Mouse (Mus musculus) forebrain, embryonic 15.5 days (tissue): Measurements from ENCODE around the gene Egfl7. TPM values are rescaled to one million over a fixed set of nuclear protein-coding genes. Genes with fewer than 3 reads are reported as not detected.

Experiments used
- ATAC-seq: fragments of 200-750 bp; cut with Nextera tagmentation; replicated peaks from 2 replicates; pipeline ENCODE4 v1.8.0; 2017; ENCODE audit warnings: mild to moderate bottlenecking, moderate TSS enrichment, moderate library complexity
- H3K27ac ChIP-seq: fragments of 300-500 bp; sonication (generic); replicated peaks from 2 replicates; pipeline ENCODE4 v1.5.1; 2015; ENCODE audit warnings: mild to moderate bottlenecking, inconsistent platforms
- H3K27me3 ChIP-seq: fragments of 300-500 bp; sonication (generic); 2 replicates; pipeline ENCODE4 v1.6.1; 2015; ENCODE audit warnings: inconsistent platforms
- H3K36me3 ChIP-seq: fragments of 300-500 bp; sonication (generic); 2 replicates; pipeline ENCODE4 v1.6.1; 2015; ENCODE audit warnings: mild to moderate bottlenecking, inconsistent platforms
- H3K4me1 ChIP-seq: fragments of 300-500 bp; sonication (generic); 2 replicates; pipeline ENCODE4 v1.6.1; 2015; ENCODE audit warnings: inconsistent platforms
- H3K4me2 ChIP-seq: fragments of 300-500 bp; sonication (generic); replicated peaks from 2 replicates; pipeline ENCODE4 v1.6.1; 2015; ENCODE audit warnings: mild to moderate bottlenecking, inconsistent platforms
- H3K4me3 ChIP-seq: fragments of 300-500 bp; sonication (generic); 2 replicates; pipeline ENCODE4 v1.5.1; 2015; ENCODE audit warnings: mild to moderate bottlenecking, inconsistent platforms
- H3K9ac ChIP-seq: fragments of 300-500 bp; sonication (generic); replicated peaks from 2 replicates; pipeline ENCODE4 v1.6.1; 2015; ENCODE audit warnings: mild to moderate bottlenecking, inconsistent platforms
- H3K9me3 ChIP-seq: fragments of 300-500 bp; sonication (generic); 2 replicates; pipeline ENCODE4 v1.6.1; 2016; ENCODE audit warnings: inconsistent platforms
- WGBS: fragments of 180-500 bp; shearing (Covaris S2); methylation state at CpG from one replicate; pipeline ENCODE4 v1.1.7; 2015; ENCODE audit warnings: mixed read lengths; 5-methylcytosine and 5-hydroxymethylcytosine counted together
- polyA plus RNA-seq: library from polyadenylated mRNA; unstranded; fragments of >200 nt; fragmentation: Nextera tagmentation; extraction: Ambion mirVana; gene quantifications from 2 replicates; pipeline ENCODE4 v1.2.1, GENCODE M21; 2015

The Egfl7 gene
- polyA plus RNA-seq, 1 experiment from 2014 or later = 46.4 TPM

- Histone ChIP-seq H3K36me3 (no peaks in the 10 kb centered on the region), H3K4me1 (no peaks in the 10 kb centered on the region), H3K9ac (no peak overlapping the region), H3K4me3 (no peak overlapping the region), H3K4me2 (no peak overlapping the region), H3K27me3 (no peaks in the 10 kb centered on the region), H3K9me3 (no peaks in the 10 kb centered on the region), H3K27ac (no peak overlapping the region)
- ATAC-seq = no peak
- WGBS = 88% methylated on average over 11 of the region's 11 CpGs
These were observed 16.1 kb downstream of the Egfl7 start for GRCm38 (mm10) chr2:26595725-26596435.

GRCm38 (mm10) chr2:26596898-26597297, 17.1 kb downstream of the Egfl7 start:
- Histone ChIP-seq H3K27ac (no peak overlapping the region), H3K9ac (no peak overlapping the region), H3K27me3 (0 out of 2 replicates have a peak, but pooled peaks cover under 1% of the 10 kb centered on the region), H3K4me3 (no peak overlapping the region), H3K36me3 (no peaks in the 10 kb centered on the region), H3K9me3 (no peaks in the 10 kb centered on the region), H3K4me1 (no peaks in the 10 kb centered on the region), H3K4me2 (no peak overlapping the region)
- 95% methylated on average over 3 of the region's 3 CpGs for WGBS
- no peak for ATAC-seq

GRCm38 (mm10) chr2:26597810-26598209, 18.0 kb downstream of the Egfl7 start:
- Histone ChIP-seq H3K9me3 (no peaks in the 10 kb centered on the region), H3K4me3 (no peak overlapping the region), H3K27ac (no peak overlapping the region), H3K27me3 (peaks cover 9% of the 10 kb centered on the region), H3K36me3 (no peaks in the 10 kb centered on the region), H3K4me2 (no peak overlapping the region), H3K9ac (no peak overlapping the region), H3K4me1 (no peaks in the 10 kb centered on the region)
- no peak for ATAC-seq
- 90% methylated on average over 2 of the region's 2 CpGs for WGBS

GRCm38 (mm10) chr2:26598462-26598861, 18.6 kb downstream of the Egfl7 start:
- no peak overlapping the region for H3K9ac ChIP-seq
- 0 out of 2 replicates have a peak, but pooled peaks cover under 1% of the 10 kb centered on the region for H3K4me1 ChIP-seq
- no peak overlapping the region for H3K27ac ChIP-seq
- no peaks in the 10 kb centered on the region for H3K9me3 ChIP-seq
- no peak overlapping the region for H3K4me2 ChIP-seq
- WGBS = 86% methylated on average over 3 of the region's 3 CpGs
- no peak overlapping the region for H3K4me3 ChIP-seq
- no peaks in the 10 kb centered on the region for H3K36me3 ChIP-seq
- H3K27me3 ChIP-seq = peaks cover 16% of the 10 kb centered on the region
- no peak for ATAC-seq

GRCm38 (mm10) chr2:26599965-26600364, 20.2 kb downstream of the Egfl7 start:
- 90% methylated on average over 4 of the region's 4 CpGs for WGBS
- H3K4me2 ChIP-seq = no peak overlapping the region
- ATAC-seq = no peak

GRCm38 (mm10) chr2:26600664-26601063, 20.9 kb downstream of the Egfl7 start:
- H3K4me2 ChIP-seq = no peak overlapping the region
- H3K36me3 ChIP-seq = no peaks in the 10 kb centered on the region
- H3K27me3 ChIP-seq = peaks cover 30% of the 10 kb centered on the region
- 87% methylated on average over 2 of the region's 2 CpGs for WGBS
- H3K4me1 ChIP-seq = peaks cover 11% of the 10 kb centered on the region
- no peak overlapping the region for H3K4me3 ChIP-seq
- H3K27ac ChIP-seq = no peak overlapping the region
- ATAC-seq = no peak
- H3K9me3 ChIP-seq = no peaks in the 10 kb centered on the region
- no peak overlapping the region for H3K9ac ChIP-seq

More at GRCm38 (mm10) chr2:26599965-26600364, 20.2 kb downstream of the Egfl7 start:
- no peak overlapping the region for H3K4me3 ChIP-seq
- H3K9ac ChIP-seq = no peak overlapping the region
- no peaks in the 10 kb centered on the region for H3K9me3 ChIP-seq
- peaks cover 11% of the 10 kb centered on the region for H3K4me1 ChIP-seq
- peaks cover 30% of the 10 kb centered on the region for H3K27me3 ChIP-seq
- no peak overlapping the region for H3K27ac ChIP-seq
- no peaks in the 10 kb centered on the region for H3K36me3 ChIP-seq

- ATAC-seq = no peak
- Histone ChIP-seq H3K27ac (no peak overlapping the region), H3K27me3 (peaks cover 30% of the 10 kb centered on the region), H3K4me1 (peaks cover 11% of the 10 kb centered on the region), H3K9ac (no peak overlapping the region), H3K36me3 (no peaks in the 10 kb centered on the region), H3K9me3 (no peaks in the 10 kb centered on the region), H3K4me2 (no peak overlapping the region), H3K4me3 (no peak overlapping the region)
- 88% methylated on average over 1 of the region's 1 CpGs for WGBS
These were observed 21.8 kb downstream of the Egfl7 start for GRCm38 (mm10) chr2:26601595-26601994.

GRCm38 (mm10) chr2:26602631-26603030, 22.8 kb downstream of the Egfl7 start:
- H3K27me3 ChIP-seq = peaks cover 30% of the 10 kb centered on the region
- no peaks in the 10 kb centered on the region for H3K36me3 ChIP-seq
- no peak overlapping the region for H3K4me2 ChIP-seq
- ATAC-seq = no peak
- no peaks in the 10 kb centered on the region for H3K9me3 ChIP-seq
- H3K4me3 ChIP-seq = no peak overlapping the region
- 85% methylated on average over 5 of the region's 5 CpGs for WGBS
- no peak overlapping the region for H3K9ac ChIP-seq
- no peak overlapping the region for H3K27ac ChIP-seq
- peaks cover 14% of the 10 kb centered on the region for H3K4me1 ChIP-seq

GRCm38 (mm10) chr2:26603159-26603558, 23.3 kb downstream of the Egfl7 start:
- H3K4me3 ChIP-seq = peak overlapping the region; percentile 51
- peaks cover 14% of the 10 kb centered on the region for H3K4me1 ChIP-seq
- ATAC-seq = no peak
- H3K36me3 ChIP-seq = no peaks in the 10 kb centered on the region
- no peak overlapping the region for H3K27ac ChIP-seq
- peak overlapping the region; percentile 71 for H3K4me2 ChIP-seq
- H3K9me3 ChIP-seq = no peaks in the 10 kb centered on the region
- H3K27me3 ChIP-seq = peaks cover 30% of the 10 kb centered on the region
- WGBS = 26% methylated on average over 6 of the region's 6 CpGs
- peak overlapping the region; percentile 54; the same call in 1 of the 2 replicates for H3K9ac ChIP-seq

GRCm38 (mm10) chr2:26603720-26604671, 24.2 kb downstream of the Egfl7 start, which contains the start of gene Agpat2:
TSS of gene Agpat2 (minus strand) at chr2:26604417.
- peak within 1 kb of the TSS; percentile 51 for H3K4me3 ChIP-seq
- peak within 1 kb of the TSS; percentile 54 for H3K9ac ChIP-seq
- no peaks in the 10 kb centered on the region for H3K9me3 ChIP-seq
- ATAC-seq = peak; percentile 76
- no peak within 1 kb of the TSS for H3K27ac ChIP-seq
- H3K36me3 ChIP-seq = no peaks in the 10 kb centered on the region
- H3K4me1 ChIP-seq = peaks cover 14% of the 10 kb centered on the region
- peak within 1 kb of the TSS; percentile 71 for H3K4me2 ChIP-seq
- H3K27me3 ChIP-seq = peaks cover 30% of the 10 kb centered on the region
- WGBS = under 1% methylated on average over 85 of the region's 103 CpGs

GRCm38 (mm10) chr2:26605331-26605730, 25.5 kb downstream of the Egfl7 start:
- peaks cover 30% of the 10 kb centered on the region for H3K27me3 ChIP-seq
- H3K4me2 ChIP-seq = no peak overlapping the region
- peaks cover 14% of the 10 kb centered on the region for H3K4me1 ChIP-seq
- no peak for ATAC-seq
- H3K9me3 ChIP-seq = no peaks in the 10 kb centered on the region
- H3K9ac ChIP-seq = no peak overlapping the region
- 90% methylated on average over 8 of the region's 8 CpGs for WGBS
- no peaks in the 10 kb centered on the region for H3K36me3 ChIP-seq
- no peak overlapping the region for H3K4me3 ChIP-seq
- H3K27ac ChIP-seq = no peak overlapping the region

GRCm38 (mm10) chr2:26606579-26606978, 26.8 kb downstream of the Egfl7 start:
- Histone ChIP-seq H3K4me2 (no peak overlapping the region), H3K9ac (no peak overlapping the region), H3K27me3 (peaks cover 30% of the 10 kb centered on the region), H3K4me1 (peaks cover 14% of the 10 kb centered on the region), H3K36me3 (no peaks in the 10 kb centered on the region), H3K4me3 (no peak overlapping the region), H3K27ac (no peak overlapping the region), H3K9me3 (no peaks in the 10 kb centered on the region)
- WGBS = 86% methylated on average over 3 of the region's 3 CpGs
- no peak for ATAC-seq
